Mouse (Mus musculus) CH12.LX (cell line): ENCODE measurements around the gene Ccdc88c.

Experiments
- CTCF ChIP-seq, 2 experiments: IDR thresholded peaks in 1 of 2; conservative IDR thresholded peaks in 1 of 2; 2 replicates each; pipeline ENCODE4 v1.5.1; 2011 to 2012; ENCODE audit warnings: low read depth in 2 of 2, low read length in 2 of 2, improper control_type of control experiment in 1 of 2, inconsistent platforms in 1 of 2, mild to moderate bottlenecking in 1 of 2, moderate library complexity in 1 of 2
- EP300 ChIP-seq: IDR thresholded peaks from 2 replicates; pipeline ENCODE4 v1.6.1; 2011; ENCODE audit warnings: low read length, improper control_type of control experiment
- POLR2A ChIP-seq: IDR thresholded peaks from 2 replicates; pipeline ENCODE4 v1.6.1; 2011; ENCODE audit warnings: low read depth, mild to moderate bottlenecking, improper control_type of control experiment, low read length
- TBP ChIP-seq: conservative IDR thresholded peaks from 2 replicates; pipeline ENCODE4 v1.6.1; 2011; ENCODE audit warnings: low read depth, low read length, improper control_type of control experiment
- TCF12 ChIP-seq: IDR thresholded peaks from 2 replicates; pipeline ENCODE4 v1.6.1; 2014; ENCODE audit warnings: low read depth, mild to moderate bottlenecking, inconsistent platforms, low read length, improper control_type of control experiment
- USF1 ChIP-seq: IDR thresholded peaks from 2 replicates; pipeline ENCODE4 v1.6.1; 2014; ENCODE audit warnings: low read depth, mild to moderate bottlenecking, inconsistent platforms, low read length, improper control_type of control experiment

- TF ChIP-seq POLR2A (no peak), EP300 (no peak), CTCF (conservative IDR thresholded peaks at IDR 0.05 in 1 of 2, IDR thresholded peaks at IDR 0.05 in 1 of 2; ENCODE audit: low read depth in 2 of 2, low read length in 2 of 2) (no peak), TCF12 (no peak), USF1 (no peak), TBP (no peak)
Observed at GRCm38 (mm10) chr12:100887801-100888258, 141.0 kb downstream of the Ccdc88c start.
